Mouse (Mus musculus): Measurements from ENCODE around the gene Wdr26. TPM values are rescaled to one million over a fixed set of nuclear protein-coding genes. Genes with fewer than 3 reads are reported as not detected.

Wdr26 gene
- polyA plus RNA-seq, 1 experiment from 2014 or later, result 36.2 TPM

DNA sequence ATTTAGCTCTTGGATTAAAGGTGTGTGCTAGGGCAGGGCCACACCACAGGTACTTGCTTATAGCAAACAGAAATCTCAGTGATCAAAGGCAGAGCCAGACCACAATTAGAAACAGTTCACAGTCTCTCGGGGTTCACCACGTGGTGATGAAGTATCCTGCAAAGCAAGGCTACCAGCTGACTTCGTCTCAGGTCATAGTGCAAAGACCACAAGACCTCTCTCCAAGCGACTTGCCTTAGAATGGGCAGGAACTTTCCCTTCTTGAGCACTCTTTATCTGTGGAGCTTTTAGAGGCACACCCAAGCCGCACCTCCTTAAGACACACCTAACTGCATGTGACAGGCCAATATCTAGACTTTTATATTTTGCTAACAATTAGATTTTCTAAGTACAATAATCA is 63.3 kb downstream of the Wdr26 start:
- Histone ChIP-seq H3K4me2 (no peak overlapping the region), H3K4me1 (peaks cover 22% of the 10 kb centered on the region), H3K9ac (no peak overlapping the region), H3K27ac (no peak overlapping the region), H3K4me3 (replicated peaks) (no peak overlapping the region), H3K27me3 (no peaks in the 10 kb centered on the region), H3K36me3 (no peaks in the 10 kb centered on the region), H3K9me3 (replicated peaks) (no peaks in the 10 kb centered on the region)
- ATAC-seq (replicated peaks; ENCODE audit: low FRiP score), result no peak
- 70% methylated on average over 5 of the region's 5 CpGs for WGBS

DNA sequence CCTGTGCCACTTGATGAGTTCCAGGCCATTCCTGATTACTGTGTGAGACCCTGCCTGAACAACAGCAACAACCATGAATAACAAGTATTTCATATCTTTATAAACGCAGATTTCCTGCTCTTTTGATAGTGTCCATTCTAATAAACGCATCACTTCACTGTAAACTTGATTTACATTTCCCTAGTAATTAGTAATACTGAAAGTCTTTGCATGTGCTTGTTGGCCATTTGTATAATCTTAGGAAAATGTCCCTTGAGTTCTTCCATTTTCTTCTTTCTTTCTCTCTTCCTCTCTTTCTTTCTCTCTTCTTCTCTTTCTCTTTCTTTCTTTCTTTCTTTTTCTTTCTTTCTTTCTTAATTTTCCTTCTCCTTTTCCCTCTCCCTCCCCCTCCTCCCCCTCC is 65.6 kb downstream of the Wdr26 start:
- Histone ChIP-seq H3K36me3 (peaks cover 7% of the 10 kb centered on the region; the same call in 1 of the 2 replicates), H3K4me2 (no peak overlapping the region), H3K27me3 (no peaks in the 10 kb centered on the region), H3K4me1 (peaks cover 19% of the 10 kb centered on the region), H3K9me3 (replicated peaks) (no peaks in the 10 kb centered on the region), H3K27ac (no peak overlapping the region), H3K9ac (no peak overlapping the region), H3K4me3 (replicated peaks) (no peak overlapping the region)
- WGBS, result 89% methylated on average over 2 of the region's 2 CpGs
- ATAC-seq (replicated peaks; ENCODE audit: low FRiP score), result no peak

DNA sequence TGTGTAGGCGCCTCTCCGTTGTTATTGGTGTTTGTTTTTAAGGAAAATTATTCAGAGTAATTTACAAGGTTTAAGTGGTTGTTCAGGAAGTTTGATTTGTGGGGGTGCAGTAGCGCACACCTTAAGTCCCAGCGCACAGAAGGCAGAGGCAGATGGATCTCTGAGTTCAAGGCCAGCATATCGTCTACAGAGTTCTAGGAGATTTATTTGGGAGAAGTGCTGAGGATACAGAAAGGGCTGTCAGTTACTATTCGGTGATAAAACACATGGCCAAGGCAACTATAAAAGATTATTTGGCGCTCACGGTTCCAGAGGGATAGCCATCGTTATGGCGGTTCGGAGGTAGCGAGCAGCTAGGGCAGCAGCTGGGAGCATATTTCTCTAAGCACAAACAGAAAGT is 66.8 kb downstream of the Wdr26 start:
- no peak for ATAC-seq (replicated peaks; ENCODE audit: low FRiP score)
- H3K27ac ChIP-seq, result peak overlapping the region; percentile 95
- peak overlapping the region; percentile 71 for H3K4me2 ChIP-seq
- no peaks in the 10 kb centered on the region for H3K9me3 ChIP-seq (replicated peaks)
- 7% methylated on average over 12 of the region's 12 CpGs for WGBS
- peaks cover 19% of the 10 kb centered on the region for H3K36me3 ChIP-seq
- peaks cover 19% of the 10 kb centered on the region for H3K4me1 ChIP-seq
- peak overlapping the region; percentile 77 for H3K9ac ChIP-seq
- no peaks in the 10 kb centered on the region for H3K27me3 ChIP-seq
- peak overlapping the region; percentile 78 for H3K4me3 ChIP-seq (replicated peaks)

DNA sequence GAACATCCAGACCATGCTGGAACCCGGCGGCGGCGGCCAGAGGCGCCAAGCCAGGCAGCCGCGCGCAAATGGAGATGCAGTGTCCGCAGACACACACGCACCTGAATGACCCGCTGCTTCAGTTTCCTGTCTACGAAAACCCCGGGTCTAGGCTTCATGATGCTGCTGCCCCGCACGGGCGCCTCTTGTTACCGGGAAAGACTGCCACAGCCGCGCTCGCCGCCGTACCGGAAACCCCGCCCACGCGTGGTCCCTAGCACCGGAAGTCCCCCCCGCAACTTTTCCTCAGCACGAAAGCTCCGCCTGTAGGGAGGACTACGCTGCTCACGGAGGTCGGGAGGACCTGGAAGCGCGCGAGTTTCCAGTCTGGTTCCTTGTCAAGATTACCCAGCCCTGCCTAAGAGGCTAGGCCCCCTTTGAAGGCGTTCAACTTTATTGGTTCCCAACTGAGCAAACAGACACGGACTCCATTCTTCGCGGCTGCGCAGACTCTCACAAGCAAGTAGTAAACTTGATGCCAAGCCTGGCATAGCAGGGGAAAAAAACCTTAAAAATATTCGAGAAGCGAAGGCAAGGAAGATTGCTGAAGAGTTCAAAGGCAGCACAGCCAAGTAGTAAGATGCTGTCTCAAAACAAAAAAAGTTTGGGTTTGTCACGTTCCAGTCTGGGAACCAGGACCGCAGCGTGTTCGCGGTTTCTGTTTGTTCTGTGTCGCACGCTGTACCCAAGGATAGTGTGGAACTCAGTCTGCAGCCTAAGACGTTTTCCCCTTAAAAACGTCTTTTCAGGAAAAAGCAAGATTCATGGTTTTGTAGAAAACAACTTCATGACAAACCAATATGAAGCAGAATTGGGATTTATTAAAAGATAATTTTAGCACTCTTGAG is 67.6 kb downstream of the Wdr26 start, which contains the start of the genes Nvl and Cnih4:
TSS of gene Nvl (minus strand) at position 255 of the 887 bp plus-strand sequence.
TSS of gene Cnih4 (plus strand) at position 744 of the 887 bp plus-strand sequence.
- peaks cover 19% of the 10 kb centered on the region for H3K4me1 ChIP-seq
- H3K36me3 ChIP-seq, result peaks cover 26% of the 10 kb centered on the region
- H3K27me3 ChIP-seq, result no peaks in the 10 kb centered on the region
- H3K4me2 ChIP-seq, result peak within 1 kb of the TSS; percentile 71
- under 1% methylated on average over 52 of the region's 52 CpGs for WGBS
- peak; percentile 100 for ATAC-seq (replicated peaks; ENCODE audit: low FRiP score)
- H3K27ac ChIP-seq, result peak within 1 kb of the TSS; percentile 95
- no peaks in the 10 kb centered on the region for H3K9me3 ChIP-seq (replicated peaks)
- H3K4me3 ChIP-seq (replicated peaks), result peak within 1 kb of the TSS; percentile 78
- peak within 1 kb of the TSS; percentile 77 for H3K9ac ChIP-seq

DNA sequence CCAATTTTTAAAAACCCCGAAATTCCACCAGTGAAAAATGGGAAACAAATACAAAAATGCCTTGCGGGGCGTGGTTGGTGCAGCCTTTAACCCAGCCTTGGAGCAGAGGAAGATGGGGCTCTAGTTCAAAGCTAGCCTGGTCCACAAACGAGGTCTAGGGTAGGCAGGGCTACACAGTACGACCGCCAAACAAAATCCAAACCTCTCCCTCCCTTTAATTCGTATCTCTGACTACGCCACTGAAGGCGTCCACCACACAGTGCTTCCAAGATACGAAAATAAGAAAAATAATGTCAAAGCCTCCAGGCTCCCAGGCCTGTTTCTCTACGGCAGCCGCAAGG is 68.2 kb downstream of the Wdr26 start:
- peaks cover 31% of the 10 kb centered on the region for H3K36me3 ChIP-seq
- peak overlapping the region; percentile 71 for H3K4me2 ChIP-seq
- peaks cover 19% of the 10 kb centered on the region for H3K4me1 ChIP-seq
- peak overlapping the region; percentile 95 for H3K27ac ChIP-seq
- peak; percentile 44 for ATAC-seq (replicated peaks; ENCODE audit: low FRiP score)
- no peaks in the 10 kb centered on the region for H3K27me3 ChIP-seq
- H3K4me3 ChIP-seq (replicated peaks), result peak overlapping the region; percentile 78
- 1% methylated on average over 12 of the region's 12 CpGs for WGBS
- no peaks in the 10 kb centered on the region for H3K9me3 ChIP-seq (replicated peaks)
- peak overlapping the region; percentile 77 for H3K9ac ChIP-seq

DNA sequence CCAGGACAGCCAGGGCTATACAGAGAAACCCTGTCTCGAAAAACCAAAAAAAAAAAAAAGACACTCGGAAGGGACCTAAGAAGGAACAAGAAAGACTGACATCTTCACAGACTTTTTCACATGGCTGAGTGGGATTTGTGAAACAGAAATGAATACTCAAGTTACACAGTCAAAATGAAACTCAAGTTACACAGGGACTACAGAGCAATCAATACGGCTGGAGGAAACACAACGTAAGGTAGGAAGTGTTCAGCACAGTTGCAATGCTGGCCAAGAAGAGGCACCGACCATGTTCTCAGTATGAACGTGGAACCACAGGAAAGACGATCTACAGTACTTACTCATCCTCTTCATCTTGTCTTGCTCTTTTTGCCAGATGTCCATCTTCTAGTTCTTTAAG is 73.1 kb downstream of the Wdr26 start:
- Histone ChIP-seq H3K36me3 (peaks cover 70% of the 10 kb centered on the region), H3K27me3 (no peaks in the 10 kb centered on the region)
- 87% methylated on average over 7 of the region's 7 CpGs for WGBS

DNA sequence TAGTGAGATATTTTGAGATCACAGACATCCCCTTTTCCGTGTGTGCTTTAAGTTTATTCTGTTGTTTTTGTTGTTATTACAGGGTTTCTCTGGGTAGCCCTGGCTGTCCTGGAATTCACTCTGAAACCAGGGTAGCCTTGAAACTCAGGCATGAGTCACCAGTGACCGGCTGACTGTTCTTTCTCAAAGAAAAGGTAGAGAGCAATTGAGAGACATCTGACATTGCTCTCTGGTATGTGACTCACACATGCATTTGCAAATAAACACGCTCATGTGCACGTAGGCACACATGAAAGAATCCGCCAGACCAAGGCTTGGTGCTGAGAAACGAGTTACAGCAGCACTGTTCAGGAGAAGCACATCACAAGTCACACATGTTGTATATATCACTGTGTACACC is 79.9 kb downstream of the Wdr26 start:
- WGBS, result 91% methylated on average over 6 of the region's 6 CpGs
- ATAC-seq (replicated peaks; ENCODE audit: low FRiP score), result no peak
- Histone ChIP-seq H3K9ac (no peak overlapping the region), H3K9me3 (replicated peaks) (no peaks in the 10 kb centered on the region), H3K36me3 (peaks cover 88% of the 10 kb centered on the region), H3K4me1 (no peaks in the 10 kb centered on the region), H3K4me3 (replicated peaks) (no peak overlapping the region), H3K4me2 (no peak overlapping the region), H3K27me3 (no peaks in the 10 kb centered on the region), H3K27ac (no peak overlapping the region)

More for the DNA sequence above, 73.1 kb downstream of the Wdr26 start:
- no peak for ATAC-seq (replicated peaks; ENCODE audit: low FRiP score)
- Histone ChIP-seq H3K4me1 (peaks cover 9% of the 10 kb centered on the region), H3K4me2 (no peak overlapping the region), H3K4me3 (replicated peaks) (no peak overlapping the region), H3K9me3 (replicated peaks) (no peaks in the 10 kb centered on the region), H3K9ac (no peak overlapping the region), H3K27ac (no peak overlapping the region)

DNA sequence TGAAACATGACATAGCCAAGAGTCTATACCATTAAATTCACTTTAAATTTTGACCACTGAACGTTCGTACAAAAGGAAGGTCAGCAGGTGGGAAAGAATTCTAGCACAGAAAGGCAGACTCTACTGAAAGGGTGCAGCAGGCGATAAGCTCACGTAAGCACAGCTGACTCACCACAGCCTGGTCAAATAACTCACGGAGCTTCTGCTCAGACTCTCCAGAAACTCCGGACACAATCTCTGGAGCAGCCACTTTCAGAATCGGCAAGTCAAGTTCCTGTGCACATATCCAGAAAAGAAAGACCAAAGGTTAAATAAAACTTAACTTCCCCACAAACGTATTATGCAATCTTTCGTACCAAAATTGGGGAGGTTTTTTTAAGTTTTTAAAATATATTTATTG is 85.0 kb downstream of the Wdr26 start:
- no peaks in the 10 kb centered on the region for H3K9me3 ChIP-seq (replicated peaks)
- H3K36me3 ChIP-seq, result peaks cover 90% of the 10 kb centered on the region
- H3K4me1 ChIP-seq, result no peaks in the 10 kb centered on the region
- no peak overlapping the region for H3K4me2 ChIP-seq
- 94% methylated on average over 9 of the region's 9 CpGs for WGBS
- no peak for ATAC-seq (replicated peaks; ENCODE audit: low FRiP score)
- no peak overlapping the region for H3K9ac ChIP-seq
- H3K27ac ChIP-seq, result no peak overlapping the region
- H3K27me3 ChIP-seq, result no peaks in the 10 kb centered on the region
- H3K4me3 ChIP-seq (replicated peaks), result no peak overlapping the region

DNA sequence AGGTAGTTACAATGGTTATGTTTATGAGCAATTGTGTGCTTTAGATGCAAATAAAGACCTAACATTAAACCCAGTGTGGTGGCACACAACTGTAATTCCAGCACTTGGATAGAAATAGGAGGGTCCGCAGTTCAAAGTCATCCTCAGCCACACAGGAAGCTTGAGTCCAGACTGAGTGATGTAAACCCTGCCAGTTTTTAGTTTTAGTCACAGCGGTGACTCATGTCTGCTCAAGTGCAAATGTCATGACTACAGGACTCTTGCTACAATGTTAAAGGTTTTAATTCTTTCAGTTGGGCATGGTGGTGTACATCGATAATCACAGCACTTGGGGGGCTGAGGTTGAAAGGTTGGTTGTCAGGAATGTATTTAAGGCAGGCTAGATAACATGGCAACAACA is 85.9 kb downstream of the Wdr26 start:
- H3K27ac ChIP-seq, result no peak overlapping the region

DNA sequence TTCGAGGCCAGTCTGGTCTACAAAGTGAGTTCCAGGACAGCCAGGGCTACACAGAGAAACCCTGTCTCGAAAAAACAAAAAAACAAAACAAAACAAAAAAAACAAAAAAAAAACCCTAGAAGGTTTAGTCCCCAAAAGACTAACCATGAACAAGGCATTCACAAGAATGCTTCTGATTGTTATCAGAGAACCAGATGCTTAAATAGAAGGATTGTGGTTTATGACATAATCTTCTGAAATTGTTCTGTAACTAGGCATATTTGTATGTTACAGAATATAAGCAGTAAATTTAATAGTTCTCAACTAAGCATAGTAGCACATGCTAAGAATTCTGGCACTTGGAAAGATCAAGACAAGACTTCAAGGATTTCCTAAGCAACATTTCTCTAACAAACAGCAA is 87.7 kb downstream of the Wdr26 start:
- WGBS, result 93% methylated on average over 2 of the region's 2 CpGs

More for the DNA sequence above, 85.9 kb downstream of the Wdr26 start:
- Histone ChIP-seq H3K4me1 (no peaks in the 10 kb centered on the region), H3K4me3 (replicated peaks) (no peak overlapping the region), H3K9me3 (replicated peaks) (no peaks in the 10 kb centered on the region), H3K4me2 (no peak overlapping the region), H3K36me3 (peaks cover 92% of the 10 kb centered on the region), H3K27me3 (no peaks in the 10 kb centered on the region), H3K9ac (no peak overlapping the region)
- ATAC-seq (replicated peaks; ENCODE audit: low FRiP score), result no peak
- WGBS, result 98% methylated on average over 3 of the region's 3 CpGs

More for the DNA sequence above, 87.7 kb downstream of the Wdr26 start:
- no peak for ATAC-seq (replicated peaks; ENCODE audit: low FRiP score)
- Histone ChIP-seq H3K9ac (no peak overlapping the region), H3K36me3 (peaks cover 90% of the 10 kb centered on the region), H3K4me3 (replicated peaks) (no peak overlapping the region), H3K27ac (no peak overlapping the region), H3K9me3 (replicated peaks) (no peaks in the 10 kb centered on the region), H3K27me3 (no peaks in the 10 kb centered on the region), H3K4me2 (no peak overlapping the region), H3K4me1 (no peaks in the 10 kb centered on the region)

All from kidney, embryonic 15.5 days (tissue).